Mouse (Mus musculus) brain, embryonic 14.5 days (tissue): ENCODE measurements around the gene Usp32.

Experiments used
- CTCF ChIP-seq: fragments of 200-500 bp; IDR thresholded peaks from 2 replicates; pipeline ENCODE4 v1.5.1; 2012; ENCODE audit warnings: inconsistent platforms, mild to moderate bottlenecking, moderate library complexity, borderline replicate concordance; ENCODE audit not compliant: insufficient read depth, insufficient read length; ENCODE audit errors: extremely low read depth
- POLR2A ChIP-seq: fragments of 200-500 bp; IDR thresholded peaks from 2 replicates; pipeline ENCODE4 v1.6.1; 2012; ENCODE audit warnings: mild to moderate bottlenecking, inconsistent platforms, borderline replicate concordance; ENCODE audit not compliant: poor library complexity, insufficient read depth, insufficient read length, severe bottlenecking; ENCODE audit errors: extremely low read depth

DNA sequence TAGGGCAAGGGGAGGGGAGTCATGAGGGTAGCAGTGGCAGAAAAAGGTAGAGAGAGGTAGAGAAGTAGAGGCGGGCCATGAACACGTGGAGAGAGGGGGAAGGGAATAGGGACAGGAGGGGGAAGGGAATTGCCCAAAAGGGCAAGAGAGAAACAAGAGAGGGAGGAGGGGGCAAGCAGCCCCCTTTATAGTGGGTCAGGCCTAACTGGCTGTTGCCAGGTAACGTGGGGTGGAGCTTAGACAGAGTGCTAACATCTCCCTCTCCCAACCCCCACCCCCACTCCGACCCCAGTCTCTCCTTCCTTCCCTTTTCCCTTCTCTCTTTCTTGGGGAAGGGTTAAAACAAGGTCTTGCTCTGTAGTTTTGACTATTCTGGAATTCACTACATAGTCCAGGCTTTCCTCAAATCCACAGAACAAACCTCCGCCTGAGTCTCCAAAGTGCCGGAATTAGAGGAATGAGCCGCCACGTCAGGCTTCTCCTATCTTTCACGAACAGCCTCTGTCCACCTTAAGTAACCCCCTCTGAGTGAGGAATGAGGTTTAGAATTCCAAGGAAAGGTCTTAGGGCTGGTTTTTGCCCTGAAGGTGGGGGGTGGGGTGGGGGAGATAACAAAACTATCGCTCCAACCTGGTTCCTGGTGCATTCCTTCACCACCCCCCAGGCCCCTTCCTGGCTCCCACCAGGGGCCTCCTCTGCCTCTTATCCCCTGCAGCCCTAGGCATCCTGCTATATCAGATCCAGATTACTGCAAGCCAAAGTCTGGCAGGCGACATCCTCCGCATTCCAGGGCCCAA is 195.1 kb downstream of the Usp32 start:
- TF ChIP-seq CTCF (no peak), POLR2A (no peak)
